Mouse (Mus musculus) right cerebral cortex, adult 2 months (tissue): ENCODE measurements around the gene Dcaf11.

Experiments used
- DNase-seq, 2 experiments: peaks; one replicate each; pipeline ENCODE4 v3.0.0; 2021 to 2022; ENCODE audit warnings: low spot score in 2 of 2

The Dcaf11 gene

DNA sequence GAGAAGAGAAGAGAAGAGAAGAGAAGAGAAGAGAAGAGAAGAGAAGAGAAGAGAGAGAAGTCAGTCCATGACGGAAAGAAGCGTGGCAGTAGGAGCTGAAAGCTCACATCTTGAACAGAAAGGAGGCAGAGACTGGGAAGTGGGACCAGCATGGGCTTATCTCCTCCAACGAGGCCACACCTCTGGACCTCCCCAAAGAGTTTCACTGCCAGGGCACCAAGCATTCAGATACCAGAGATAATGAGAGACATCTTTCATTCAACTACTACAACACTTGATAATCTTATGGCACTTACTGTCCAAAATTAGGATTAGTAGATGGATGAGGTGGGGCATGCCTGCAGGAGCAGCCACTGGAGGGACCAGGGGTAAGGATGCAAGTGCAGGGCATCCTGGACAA is 4.0 kb upstream of the Dcaf11 start:
- DNase-seq, result no peak

DNA sequence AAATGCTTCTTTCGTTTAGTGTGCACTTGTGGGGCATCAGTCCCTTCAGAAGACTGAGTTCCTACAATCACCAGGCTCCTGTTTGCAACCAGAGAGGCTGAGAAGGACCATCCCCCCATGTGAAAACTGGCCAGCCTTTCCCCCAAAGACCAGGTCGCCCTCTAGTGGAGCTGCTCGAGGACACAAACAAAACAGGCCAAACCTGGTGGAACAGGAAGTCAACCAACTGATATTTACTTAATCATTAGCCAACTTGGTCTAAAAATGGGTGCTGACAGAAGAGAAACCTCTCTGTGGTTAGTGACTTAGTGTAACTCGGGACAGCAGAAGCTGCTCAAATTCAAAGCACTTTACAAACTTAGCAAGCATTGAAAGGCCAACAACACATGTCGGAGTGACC is 2.8 kb upstream of the Dcaf11 start:
- peak; percentile 74 to 78 for DNase-seq

DNA sequence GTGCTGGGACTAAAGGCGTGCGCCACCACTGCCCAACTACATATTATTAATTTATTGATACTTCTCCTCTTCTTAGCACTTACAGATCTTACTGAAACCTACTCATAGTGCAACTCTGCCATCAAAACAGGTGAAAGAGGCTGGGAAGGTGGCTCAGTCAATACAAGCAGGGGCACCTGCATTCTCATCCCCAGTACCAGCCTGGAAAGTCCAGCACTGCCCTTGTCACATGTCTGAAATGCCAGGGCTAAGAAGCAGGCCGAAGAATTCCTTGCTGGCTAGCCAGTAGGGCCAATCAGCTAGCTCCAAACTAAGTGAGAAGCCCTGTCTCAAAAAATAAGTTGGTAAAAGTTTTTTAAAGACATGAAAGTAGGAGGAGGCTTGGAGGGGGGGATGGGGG is 2.2 kb upstream of the Dcaf11 start:
- DNase-seq, result no peak

DNA sequence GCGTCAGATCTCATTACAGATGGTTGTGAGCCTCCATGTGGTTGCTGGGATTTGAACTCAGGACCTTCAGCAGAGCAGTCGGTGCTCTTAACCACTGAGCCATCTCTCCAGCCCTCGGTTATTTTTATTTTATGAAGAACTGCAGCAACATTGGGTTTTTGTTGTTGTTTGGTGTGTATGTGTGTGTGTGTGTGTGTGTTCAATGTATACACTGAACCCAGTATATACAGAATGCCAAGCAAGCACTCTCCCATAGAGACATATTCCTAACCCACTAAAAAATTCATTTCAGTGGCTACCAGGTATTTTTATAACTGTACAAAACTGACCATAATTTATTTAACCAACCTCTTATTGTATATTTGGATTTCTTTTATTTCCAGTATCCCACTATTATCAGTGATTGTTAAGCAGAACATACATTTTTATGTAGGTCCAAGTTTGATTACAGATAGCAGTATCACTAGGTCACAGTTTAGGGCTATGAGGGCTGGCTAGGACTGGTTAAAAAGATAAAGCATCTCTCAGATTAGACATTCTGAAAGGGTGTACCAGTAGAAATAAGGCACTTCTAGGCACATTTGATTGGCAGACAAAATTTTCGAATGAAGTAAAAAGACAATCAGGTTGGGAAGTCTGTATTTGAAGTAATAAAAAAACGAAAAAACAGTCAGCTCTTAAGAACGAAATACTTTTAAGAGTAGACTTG is 912 bp upstream of the Dcaf11 start:
- no peak for DNase-seq

DNA sequence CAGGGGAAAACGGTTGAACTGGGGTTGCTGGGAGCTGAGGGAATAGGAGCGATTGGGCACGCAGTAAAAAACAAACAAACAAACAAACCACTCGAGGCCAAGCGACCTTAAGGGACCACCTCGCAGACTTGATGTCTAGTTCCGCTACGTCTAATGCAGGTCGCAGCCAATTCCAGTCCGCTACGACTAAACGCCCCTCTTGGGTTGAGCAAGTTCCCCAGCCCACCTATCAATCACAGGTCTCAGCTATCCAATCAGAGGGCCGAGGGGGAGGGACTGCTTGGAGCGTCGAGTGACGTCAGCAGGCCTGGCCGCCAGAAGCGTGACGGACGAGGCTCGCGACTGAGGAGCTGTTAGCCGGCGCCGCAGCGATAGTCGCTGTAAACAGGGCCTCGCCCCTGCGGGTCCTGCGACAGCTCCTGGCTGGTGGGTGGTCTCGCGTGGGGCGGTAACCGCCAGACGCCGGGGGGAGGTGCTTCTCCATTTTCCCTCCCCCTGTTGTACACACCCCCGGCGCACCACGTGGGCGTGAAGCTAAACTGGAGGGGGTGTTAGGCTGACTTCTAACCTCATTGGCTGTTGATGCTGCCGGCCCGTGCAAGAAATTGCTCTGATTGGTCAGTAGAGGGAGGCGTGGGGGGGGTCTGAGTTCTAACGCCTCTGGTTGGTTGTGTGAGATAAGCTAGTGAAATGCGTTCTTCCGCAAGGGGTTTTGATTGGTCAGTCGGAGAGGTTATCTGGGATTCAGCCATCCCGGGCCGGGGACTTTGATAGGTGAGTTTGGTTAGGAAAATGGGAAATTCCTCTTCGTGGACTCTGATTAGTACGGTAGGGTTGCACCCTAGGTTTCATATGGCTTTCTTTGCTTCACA is 632 bp downstream of the Dcaf11 start, which contains the start of gene A730061H03Rik:
TSS of gene A730061H03Rik (minus strand) at position 205 of the 872 bp plus-strand sequence.
- peak; percentile 98 to 99 for DNase-seq

DNA sequence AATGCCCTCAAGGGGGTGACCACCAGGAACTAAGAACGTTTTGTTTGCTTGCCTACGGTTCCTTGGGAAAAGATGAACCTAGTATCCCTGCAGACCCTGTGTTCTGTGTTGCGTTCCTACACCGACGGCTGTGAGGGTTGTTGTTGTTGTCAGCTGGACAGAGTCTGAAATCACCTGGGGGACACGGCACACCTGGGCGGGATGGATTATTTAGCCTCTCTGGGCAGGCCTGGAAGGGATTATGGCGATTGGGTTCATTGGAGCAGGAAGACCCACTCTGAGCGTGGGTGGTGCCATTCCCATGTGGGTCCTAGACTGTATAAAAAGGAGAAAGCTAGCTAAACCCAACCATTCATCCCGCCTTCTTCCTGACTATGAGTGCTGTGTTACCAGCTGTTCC is 2.1 kb downstream of the Dcaf11 start:
- DNase-seq, result no peak

DNA sequence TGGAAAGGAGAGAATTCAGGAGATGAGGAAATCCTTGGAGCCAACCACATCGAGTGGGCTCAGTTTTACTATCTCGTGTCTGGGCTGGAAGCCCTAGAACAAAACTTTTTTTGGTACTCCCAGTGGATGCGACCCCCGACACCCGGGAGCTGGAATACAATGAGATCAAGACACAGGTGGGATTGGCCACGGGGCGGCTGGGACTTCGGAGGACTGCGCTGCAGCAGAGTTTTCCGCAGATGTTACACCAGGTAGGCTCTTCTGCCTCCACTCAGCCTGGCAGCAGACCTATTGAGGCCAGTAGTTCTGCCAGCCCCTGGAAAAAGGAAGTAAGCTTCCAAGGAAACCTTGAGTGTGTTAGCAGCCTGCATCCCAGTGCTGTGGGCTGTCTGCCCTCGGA is 3.4 kb downstream of the Dcaf11 start:
- no peak for DNase-seq

DNA sequence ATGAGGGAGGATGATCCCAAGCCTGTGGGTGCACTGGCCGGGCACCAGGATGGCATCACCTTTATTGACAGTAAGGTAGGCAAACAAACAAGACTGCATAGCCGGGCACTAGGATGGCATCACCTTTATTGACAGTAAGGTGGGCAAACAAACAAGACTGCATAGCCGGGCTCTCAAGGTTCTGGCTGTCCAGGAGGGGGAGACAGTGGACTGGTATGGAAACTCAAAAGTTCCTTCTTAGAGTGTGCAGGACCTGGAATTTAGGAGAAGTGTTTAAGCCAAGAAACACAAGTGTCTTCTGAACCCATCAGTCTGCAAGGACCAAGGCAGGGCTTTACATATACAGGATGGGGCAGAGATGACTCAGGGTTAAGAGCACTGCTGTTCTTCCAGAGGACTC is 5.9 kb downstream of the Dcaf11 start:
- no peak for DNase-seq

DNA sequence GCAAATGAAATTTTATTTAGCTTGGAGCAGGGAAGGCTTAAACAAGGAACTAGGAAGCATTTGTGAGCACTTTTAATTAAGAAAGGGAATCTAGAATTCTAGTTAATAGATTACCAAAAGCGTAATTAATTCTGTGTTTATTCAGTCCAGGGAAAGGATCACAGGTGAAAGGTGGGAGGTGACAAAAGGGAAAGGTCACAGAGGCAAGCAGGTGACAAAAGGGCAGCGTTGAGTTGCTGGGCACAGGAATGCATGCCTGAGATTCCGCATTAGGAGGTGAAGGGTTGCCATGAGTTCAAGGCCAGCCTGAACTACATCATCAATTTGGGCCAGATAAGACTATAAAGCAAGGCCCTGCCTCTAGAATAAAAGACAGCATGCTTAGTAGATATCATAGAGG is 7.7 kb downstream of the Dcaf11 start:
- no peak for DNase-seq

DNA sequence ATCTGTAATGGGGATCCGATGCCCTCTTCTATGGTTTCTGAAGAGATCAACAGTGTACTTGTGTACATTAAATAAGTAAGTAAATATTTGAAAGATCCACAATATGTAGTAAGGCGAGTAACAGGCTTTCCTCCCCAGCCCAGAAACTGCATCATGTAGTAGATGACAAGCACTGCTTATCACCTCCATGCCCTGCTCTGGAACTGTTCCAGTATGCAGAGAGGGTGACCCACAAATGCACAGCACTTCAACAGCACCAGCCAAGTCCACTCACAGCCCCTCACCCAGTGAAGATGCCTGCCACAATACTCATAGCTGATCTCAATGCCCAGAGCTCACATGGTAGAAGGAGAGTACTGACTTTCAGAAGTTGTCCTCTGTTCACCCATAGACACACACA is 10.8 kb downstream of the Dcaf11 start:
- no peak for DNase-seq

DNA sequence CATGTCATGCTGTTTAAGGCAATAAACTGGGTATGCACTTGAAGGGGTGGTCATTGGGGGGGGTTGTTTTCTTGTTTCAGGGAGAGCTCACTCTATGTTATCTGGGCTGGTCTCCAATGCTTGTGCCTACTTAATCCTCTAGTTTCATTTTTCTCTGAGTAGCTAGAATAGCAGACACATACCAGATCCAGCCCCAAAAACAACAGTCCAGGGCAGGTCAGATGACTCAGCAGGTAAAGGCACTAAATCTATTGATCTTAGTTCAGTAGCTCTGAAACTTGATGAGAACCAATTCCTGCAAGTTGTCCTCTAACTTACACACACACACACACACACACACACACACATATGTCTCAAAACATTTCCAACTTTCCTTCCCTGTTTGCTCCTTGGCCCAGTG is 12.0 kb downstream of the Dcaf11 start:
- DNase-seq, result no peak

DNA sequence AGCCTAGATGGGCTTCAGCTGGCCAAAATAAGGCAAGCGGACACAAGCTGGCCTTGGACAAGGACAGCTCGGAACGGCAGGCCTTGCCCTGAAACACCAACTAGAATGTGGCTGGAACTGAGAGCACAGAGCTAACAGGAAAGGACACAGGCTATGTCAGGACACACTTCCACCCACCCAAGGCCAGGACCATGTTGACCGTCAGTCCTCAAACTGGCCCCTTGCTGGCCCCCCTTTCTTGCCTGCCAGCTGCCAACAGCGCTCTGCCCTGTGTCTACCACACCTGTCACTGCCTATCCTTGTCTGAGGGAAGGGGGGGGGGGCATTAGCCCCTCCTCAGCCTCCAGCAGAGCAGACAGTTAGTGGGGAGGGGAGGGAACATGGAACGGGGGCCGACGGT is 15.5 kb downstream of the Dcaf11 start, which contains the start of gene Fitm1:
TSS of gene Fitm1 (plus strand) at position 316 of the 400 bp plus-strand sequence.
- DNase-seq, result no peak

DNA sequence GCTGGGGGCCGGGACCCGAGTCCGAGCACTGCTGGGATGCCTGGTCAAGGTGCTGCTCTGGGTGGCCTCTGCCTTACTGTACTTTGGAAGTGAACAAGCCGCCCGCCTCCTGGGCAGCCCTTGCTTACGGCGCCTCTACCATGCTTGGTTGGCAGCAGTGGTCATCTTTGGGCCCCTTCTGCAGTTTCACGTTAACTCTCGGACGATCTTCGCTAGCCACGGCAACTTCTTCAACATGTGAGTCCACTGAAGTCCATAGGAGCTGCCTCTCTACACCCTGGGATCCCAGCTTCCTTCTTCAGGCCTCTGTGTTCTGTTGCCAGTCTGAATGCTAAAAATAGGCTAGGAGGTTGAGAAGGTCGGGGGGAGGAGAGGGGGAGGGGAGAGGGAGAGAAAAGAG is 15.9 kb downstream of the Dcaf11 start:
- no peak for DNase-seq

DNA sequence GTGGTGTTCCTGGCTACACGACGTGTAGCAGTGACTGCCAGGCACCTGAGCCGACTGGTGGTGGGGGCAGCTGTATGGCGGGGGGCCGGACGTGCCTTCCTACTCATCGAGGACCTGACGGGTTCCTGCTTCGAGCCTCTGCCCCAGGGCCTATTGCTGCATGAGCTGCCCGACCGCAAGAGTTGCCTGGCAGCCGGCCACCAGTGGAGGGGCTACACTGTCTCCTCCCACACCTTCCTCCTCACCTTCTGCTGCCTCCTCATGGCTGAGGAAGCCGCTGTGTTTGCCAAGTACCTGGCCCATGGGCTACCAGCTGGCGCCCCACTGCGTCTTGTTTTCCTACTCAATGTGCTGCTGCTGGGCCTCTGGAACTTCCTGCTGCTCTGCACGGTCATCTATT is 16.6 kb downstream of the Dcaf11 start:
- peak in 1 of 2 experiments; percentile 41 for DNase-seq

DNA sequence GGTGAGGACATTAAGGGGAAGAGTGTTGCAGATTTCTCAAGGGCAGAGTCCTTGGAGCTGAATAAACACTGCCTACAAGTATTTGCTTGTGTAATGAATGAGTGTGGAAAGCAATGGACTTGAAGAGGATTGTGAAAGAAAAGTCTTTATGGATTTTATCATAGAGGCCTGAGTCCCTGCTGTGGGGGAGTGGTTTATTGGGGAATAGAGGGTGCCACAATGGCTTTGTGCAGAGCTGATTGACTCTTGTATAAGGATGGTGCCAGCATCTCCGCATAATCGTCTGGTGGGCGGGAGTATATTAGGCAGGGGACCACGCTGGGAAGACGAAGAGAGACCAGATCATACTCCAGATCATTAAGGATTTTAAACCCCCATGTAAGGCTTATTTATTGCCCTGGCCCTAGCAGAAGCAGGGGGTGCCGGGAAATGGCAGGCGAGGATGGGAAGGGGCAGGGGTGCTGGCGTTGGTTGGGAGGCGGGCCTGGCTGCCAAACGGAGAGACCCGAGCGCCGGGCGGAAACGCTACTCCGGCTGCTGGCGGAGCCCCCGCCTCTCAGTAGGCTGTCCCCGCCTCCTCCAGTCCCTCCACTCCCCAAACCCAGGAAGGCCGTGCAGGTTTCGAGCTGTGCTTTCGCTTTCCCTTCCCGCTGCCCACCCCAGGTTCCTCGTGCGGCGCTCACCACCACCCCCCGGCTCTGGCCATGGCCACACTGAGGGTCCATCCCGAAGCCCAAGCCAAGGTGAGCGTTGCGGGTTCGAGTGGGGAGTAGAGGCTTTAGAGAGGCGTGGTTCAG is 18.3 kb downstream of the Dcaf11 start, which contains the start of gene Psme1:
TSS of gene Psme1 (plus strand) at position 253 of the 797 bp plus-strand sequence.
- peak; percentile 66 for DNase-seq

DNA sequence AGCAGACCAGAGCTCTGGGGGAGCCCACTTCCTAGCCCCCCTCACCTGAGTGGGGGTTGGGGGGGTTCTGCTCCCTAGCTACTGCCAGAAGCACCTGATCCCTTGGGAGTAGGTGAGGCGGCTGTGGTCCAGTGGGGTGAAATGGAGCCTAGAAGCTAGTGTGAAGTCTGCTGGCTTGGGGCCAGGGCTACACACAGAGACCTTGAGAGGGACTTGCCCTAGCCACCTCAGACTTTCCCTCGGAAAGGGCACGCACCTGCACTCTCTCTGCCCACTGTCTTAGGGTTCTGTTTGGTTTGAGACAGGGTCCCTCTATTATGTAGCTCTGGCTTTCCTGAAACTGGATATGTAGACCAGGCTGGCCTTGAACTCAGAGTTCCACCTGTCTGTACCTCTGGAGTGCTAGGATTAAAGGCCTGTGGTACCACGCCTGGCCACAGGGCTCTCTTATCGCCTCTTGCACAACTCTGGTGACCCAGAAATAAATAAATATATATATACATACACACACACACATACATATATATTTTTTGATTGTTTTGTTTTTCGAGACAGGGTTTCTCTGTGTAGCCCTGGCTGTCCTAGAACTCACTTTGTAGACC is 19.0 kb downstream of the Dcaf11 start:
- no peak for DNase-seq

DNA sequence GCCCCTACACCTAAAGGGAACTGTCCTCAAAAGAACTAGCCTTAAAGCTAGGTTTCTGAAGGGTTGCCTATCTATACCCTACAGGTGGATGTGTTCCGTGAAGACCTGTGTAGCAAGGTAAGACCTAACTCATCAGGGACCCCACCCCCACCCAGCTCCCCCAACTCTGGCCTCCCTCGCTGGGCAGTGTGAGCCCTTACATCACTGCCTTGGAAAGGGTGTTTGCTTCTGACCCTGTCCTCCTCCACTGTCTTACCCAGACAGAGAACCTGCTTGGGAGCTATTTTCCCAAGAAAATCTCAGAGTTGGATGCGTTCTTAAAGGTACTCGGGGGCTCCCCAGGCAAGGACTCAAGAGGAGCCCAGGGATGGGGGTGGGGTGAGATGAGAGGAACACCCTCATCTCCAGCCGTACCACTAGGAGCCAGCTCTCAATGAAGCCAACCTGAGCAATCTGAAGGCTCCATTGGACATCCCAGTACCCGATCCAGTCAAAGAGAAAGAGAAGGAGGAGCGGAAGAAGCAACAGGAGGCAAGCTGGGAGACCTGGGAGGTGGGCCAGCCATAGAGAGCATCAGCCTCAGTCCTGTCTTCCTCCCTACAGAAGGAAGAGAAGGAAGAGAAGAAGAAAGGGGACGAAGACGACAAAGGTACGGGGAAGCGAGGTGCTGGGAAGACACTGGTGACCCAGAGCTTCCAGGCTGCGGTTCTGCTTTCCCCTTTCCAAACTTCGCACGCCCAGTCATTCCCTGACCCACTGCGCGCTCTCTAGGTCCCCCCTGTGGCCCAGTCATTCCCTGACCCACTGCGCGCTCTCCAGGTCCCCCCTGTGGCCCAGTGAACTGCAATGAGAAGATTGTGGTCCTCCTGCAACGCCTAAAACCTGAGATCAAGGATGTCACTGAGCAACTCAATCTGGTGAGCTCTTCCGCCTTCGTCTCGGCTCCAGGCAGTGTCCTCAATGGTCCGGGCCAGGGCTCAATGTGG is 20.0 kb downstream of the Dcaf11 start:
- no peak for DNase-seq

DNA sequence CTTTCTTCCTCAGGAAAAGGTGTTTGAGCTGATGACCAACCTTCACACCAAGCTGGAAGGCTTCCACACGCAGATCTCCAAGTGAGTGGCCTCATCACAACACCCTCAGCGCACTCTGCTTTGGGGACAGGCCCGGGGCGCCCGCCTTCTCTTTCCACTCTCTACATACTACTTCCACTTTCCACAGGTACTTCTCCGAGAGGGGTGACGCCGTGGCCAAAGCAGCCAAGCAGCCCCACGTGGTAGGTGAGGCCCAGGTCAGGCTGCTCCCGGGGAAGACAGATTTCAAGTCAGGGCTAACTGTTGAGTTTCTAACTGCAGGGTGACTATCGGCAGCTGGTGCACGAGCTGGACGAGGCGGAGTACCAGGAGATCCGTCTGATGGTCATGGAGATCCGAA is 20.9 kb downstream of the Dcaf11 start:
- no peak for DNase-seq

DNA sequence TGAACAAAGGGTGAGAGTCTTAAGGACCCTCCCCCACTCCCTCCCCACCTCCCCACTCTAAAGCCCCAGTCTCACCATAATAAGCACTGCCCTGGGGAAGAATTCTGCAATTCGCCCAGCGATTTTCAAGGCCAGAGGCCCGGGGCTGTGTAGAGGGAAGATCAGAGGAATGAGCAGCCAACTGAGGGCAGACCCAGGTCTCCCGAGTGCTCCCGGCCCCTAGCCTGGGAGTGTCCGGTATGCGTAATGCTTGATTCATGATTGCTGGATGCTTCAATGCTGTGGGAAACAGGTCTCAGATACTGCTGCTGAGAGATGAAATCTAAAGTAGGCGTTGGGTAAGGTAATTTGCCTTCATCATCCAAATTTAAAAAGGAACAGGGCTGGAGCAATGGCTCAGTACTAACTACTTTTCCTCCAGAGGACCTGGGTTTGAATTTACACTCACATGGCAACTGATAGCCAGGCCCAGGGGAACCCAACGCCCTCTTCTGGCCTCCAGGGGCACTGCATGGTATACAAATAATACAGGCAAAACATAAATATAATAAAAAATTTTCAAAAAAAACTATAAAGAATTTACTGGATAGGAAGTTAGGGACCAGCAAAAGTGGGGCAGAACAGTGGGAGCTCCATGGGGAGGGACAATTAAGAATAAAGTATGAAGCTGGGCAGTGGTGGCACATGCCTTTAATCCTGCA is 22.3 kb downstream of the Dcaf11 start:
- DNase-seq, result no peak

DNA sequence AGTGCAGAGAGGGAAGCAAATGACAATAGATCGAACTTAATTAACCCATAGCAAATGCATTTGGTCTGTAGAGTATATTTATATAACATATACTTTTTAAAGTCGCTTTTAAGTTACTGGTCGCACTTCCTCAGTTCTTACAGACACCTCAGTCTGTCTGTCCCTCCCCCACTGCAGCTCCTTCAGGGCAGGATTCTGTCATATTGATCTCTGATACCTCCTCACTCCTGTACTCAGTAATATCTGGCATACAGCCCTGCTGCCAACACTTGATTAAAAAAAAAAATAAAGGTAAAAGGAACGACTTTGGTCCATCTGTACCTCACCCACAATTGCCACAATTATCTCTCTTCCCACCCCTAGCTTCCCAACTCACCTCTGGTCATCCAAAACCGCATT is 24.5 kb downstream of the Dcaf11 start:
- DNase-seq, result no peak
